Mouse (Mus musculus) megakaryocyte, adult 5-6 weeks (primary cell): ENCODE measurements around the gene Gm20458. TPM values are rescaled to one million over a fixed set of nuclear protein-coding genes. Genes with fewer than 3 reads are reported as not detected.

ENCODE experiments used
- ATAC-seq: 2 replicates; pipeline ENCODE4 v1.8.0; 2016; ENCODE audit warnings: mild to moderate bottlenecking, inconsistent platforms; ENCODE audit not compliant: poor library complexity, severe bottlenecking
- total RNA-seq, 2 experiments: library from RNA; stranded (forward) in 1 of 2; stranded (reverse) in 1 of 2; fragments of 153-499, 151-499 nt in 1 of 2; fragments of 221-1000, 200-1000 nt in 1 of 2; gene quantifications; 2 replicates each; pipeline versions ENCODE4 v1.2.3 to v1.2.4; 2015 to 2017

Gene Gm20458
- total RNA-seq, 2 experiments from 2014 or later, result not detected

DNA sequence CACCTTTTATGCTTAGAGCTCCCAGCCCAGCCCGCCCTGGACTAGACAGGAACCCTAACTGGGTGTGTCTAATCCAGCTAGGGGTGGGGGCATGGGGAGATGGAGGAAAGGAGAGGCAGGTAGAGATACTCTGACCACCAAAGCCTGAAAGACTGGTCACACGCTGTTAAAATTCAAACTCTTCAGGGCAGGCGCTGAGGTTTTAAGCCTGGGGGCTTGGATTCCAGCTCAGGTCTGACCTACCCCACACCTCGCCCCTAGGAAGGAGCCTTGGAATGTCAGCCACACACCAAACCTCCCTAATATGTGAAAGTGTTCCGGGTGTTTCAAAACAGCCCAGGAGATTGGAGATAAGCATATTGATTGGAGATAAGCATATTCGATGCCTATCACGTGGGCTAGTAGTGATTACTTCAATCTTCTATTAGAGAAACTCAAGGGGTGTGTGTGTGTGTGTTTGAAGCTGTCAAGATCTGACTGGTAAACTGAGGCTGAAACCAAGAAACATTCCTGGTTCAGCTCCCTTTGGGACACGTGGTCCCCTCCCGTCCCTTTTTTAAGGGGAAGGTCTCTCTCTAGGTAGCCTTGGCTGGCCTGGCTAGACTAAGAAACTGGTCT lies 27.4 kb upstream of the Gm20458 start:
- ATAC-seq, result no peak

DNA sequence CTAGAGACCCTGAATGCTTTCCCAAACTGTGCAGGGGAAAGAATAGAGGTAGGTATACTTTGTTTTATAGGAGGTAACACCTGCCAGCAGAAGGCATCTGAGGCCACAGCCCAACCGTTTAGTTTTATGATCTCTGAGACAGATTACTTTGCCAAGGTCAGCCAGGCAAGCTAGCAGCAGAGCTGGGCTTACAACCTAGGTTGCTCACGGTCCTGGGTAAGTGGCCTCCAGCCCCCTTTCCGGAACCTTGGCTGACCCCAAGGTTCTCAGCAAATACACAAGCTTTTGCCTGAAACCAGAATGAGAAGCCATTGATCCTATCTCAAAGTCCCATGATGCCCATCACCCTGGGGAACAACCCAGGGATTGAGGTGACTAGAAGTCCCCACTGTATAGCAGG lies 26.1 kb upstream of the Gm20458 start:
- no peak for ATAC-seq

DNA sequence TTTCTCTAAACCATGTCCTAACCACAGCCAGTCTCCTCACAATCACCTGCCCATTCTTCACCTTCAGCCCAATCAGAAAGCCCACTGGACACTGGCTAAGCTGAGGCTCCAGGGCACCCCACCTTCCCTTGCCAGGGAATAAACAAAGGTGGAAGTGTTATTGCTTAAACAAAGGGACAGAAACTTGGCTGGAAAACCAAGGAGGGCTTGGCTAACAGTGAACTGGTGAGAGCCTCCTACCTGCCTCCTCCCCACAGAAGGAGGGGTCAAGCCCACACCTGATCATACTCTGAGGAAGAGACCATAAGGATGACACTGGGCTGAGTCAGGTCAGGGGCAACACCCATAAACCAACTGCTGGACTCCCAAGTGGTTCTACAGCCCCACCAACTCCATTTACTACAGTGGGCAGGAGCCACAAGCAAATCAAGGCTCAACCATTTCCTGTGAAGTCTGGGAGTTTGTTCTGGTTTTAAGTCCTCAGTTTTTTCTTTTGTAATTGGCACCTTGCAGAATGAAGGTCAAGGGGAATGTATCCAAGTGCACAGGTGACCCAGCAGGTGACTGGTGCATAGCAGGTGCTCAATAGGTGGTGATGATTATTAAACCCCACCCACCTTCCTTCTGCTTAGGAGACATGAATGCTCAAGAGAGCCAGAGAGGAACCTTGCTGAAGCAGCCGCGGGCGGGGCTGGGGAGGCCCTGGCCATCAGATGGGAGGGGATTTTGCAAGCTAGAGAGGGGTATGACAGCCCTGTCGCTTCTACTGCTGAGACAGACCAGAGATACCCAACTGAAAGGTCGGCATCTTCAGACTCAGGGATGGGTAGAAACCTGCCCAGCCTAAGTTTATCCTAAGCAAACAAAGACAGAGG lies 25.3 kb upstream of the Gm20458 start:
- no peak for ATAC-seq

DNA sequence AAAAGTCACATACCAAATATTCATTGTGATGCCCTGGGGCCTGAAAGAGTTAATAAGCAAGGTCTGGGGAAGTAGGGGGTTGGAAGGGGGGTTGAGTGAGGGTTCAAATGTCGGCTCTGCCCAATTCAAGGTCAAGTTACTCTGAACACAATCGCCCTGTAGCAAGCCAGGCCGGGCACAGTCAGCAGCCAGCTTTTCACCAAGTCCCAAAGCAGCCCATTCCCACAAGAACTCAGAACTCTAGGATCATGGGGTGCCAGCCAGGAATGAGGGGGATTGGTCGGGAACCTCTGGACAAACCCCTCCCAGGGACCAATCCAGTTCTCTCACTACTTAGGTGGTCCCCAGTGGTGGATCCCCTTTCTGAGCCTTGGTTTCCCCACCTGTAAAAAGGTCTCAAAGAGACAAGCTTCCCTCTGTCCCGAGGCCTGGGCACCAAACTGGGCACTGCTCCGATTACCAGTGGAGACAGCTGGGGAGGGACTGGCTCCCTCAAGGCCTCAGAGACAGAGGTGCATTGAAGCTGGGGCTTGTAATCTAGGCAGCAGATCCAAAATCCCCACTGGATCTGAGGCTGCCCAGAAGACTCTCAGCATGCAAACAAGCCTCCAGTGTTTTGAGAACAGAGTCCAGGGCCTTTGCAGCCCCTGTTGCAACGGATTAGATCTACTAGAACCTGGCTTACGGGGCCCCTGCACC lies 24.4 kb upstream of the Gm20458 start:
- no peak for ATAC-seq

DNA sequence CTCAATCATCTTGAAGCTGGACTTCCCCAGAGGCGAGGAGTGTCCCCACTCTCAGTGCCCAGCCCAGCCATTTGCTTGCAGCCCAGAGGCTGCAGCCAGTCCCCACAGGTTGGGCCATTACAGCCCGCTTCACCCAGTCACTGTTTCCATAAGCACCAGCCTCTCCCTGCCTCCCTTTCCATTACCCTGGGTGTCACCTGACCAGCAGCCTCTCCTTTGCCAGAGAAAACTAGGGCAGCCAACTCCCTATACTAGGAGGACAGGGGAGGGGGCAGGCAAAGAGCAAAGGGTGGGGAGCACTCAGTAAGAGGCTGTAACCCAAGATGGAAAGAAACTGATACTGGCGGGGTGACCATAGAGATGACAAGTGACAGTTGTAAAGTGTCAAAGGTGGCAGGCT lies 23.8 kb upstream of the Gm20458 start:
- no peak for ATAC-seq

DNA sequence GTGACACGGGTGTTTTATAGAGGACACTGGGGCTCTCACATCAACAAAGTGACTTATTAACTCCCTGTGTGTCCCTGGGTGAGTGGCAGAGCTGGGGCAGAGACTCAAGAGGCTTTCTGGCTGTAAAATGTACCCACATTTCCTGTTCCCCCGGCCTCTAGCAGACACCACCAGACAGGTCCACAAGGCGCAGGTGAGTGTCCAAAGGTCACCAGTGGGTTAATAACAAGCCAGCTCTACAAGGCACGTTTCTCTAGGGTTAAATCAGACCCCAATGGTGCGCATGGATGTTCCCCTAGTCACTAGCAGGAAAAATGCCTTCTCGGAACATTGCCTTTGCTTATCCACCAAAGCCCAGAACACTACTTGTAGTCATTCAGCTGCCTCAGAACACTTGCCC lies 23.1 kb upstream of the Gm20458 start:
- ATAC-seq, result no peak

DNA sequence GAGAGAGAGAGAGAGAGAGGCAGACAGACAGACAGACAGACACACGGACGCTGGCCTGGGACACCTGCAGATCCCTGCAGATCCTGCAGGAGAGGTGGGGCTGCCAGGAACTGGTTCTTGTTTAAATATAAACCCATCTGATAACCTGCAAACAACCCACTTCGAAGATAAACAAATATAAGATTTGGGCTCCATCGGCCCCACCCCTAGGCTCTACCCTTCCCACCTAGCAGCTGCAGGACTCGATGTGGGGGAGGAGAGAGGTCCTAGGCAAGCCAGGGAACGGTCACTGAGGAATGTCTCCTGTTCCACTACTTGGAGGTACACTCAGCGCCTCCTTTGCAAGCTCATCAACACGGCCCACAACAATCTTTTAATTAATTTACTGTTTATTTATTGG lies 22.5 kb upstream of the Gm20458 start:
- no peak for ATAC-seq

DNA sequence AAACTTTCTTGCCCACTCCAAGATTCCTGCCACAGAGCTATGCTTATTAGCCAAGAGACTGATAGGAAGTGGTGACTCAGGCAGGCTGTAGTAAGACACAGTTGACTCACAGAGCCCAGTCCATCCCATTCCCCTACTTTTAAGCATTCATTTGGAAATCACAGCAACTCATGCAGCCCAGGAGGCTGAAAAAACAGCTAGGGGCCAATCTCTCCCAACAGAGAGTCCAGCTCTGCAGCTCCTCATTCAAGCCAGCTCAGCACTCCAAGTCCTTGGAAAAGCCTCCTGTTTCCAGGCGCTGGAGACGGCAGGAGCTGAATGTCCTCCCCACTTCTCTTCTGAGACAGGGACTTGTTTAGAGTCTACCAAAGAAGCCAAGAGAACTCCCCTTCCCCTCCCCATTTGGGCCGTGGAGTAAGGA lies 21.8 kb upstream of the Gm20458 start:
- ATAC-seq, result no peak

DNA sequence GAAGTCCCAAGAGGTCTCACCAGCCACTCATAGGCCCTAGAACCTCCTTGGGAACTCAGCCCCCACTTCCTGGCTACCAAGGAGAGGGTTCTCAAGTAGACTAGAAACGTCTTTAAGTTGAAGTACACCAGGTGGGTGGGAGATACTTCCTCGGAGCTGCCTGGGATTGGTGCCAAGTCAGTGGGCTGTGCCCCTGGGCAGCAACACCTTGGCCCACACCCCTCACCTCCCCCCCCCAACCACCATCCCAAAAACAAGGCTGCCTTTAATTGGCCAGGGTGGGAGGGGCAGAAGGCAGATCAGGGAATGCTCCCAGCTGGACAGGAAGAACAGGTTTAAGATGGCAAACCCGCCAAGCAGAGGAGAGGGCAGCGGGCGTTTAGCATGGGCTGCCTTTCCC lies 20.5 kb upstream of the Gm20458 start:
- ATAC-seq, result no peak

DNA sequence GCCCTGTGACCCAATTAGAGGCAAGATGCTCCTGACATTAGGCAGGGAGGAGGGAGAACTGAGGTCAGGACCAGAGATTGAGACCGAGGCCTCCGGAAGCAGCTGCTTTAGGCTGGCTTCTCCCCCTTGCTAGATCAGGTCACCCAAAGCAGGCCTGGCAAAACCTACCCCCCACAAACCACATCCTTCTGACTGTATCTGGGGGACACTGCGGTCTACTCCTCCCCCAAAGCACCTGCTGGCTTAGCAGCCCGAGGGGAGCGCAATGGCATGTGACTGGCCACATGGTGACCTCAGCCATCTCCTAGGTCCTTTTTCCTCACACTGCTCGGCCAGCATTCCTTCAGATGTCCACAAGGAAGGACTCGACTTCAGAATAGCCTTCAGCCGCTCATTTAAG lies 19.6 kb upstream of the Gm20458 start:
- peak; percentile 75 for ATAC-seq

DNA sequence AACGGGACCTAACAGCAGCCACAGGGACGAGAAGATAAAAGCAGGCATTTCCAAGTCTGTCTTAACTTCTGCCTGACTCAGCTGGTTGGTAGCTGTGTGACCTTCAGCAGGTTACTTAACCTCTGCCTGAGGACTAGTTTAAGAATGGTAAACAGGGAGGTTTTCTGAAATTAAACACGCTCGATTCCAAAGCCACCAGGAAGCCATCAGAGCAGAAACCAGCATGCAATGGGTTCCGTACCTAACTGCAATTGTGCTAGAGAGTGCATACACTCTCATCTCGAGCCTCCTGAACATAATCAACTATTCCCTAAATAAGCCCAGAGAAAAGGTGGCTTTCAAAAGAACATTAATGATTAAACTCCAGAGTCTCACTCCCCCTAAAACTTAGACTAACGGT lies 19.0 kb upstream of the Gm20458 start:
- ATAC-seq, result no peak

DNA sequence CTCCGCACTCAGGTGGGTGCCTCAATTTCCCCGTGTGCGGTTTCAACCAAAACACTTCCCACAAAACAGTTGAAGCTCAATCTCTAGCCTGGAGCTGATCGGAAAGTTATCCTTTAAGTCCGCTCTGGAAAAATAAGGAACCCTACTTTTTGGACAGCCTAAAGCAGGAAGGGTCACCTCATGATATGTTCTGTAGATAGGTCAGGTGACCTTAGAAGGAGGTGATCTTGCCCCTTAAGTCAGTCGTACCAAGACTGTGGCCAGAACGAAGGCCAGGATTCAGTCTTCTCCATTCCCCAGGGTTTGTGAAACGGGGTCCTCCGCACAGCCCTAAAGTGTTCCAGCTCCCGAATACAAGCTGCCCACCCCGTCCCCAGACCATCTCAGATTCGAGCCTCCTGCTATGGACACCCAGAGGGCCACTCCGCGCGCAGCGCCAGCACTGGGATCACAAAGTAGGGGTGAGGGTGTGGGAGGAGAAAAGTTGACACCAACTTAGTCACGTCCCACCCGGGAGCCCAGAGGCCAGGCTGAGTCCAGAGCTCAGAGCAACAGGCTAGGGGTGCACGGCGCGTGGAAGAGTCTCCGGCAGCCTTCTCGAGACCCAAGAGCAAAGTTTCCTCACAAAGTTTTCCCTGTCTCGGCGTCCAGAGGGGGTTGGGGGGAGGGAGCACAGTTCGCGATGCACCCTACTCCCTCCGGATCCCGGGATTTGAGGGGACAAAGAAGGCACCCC lies 18.3 kb upstream of the Gm20458 start:
- no peak for ATAC-seq

DNA sequence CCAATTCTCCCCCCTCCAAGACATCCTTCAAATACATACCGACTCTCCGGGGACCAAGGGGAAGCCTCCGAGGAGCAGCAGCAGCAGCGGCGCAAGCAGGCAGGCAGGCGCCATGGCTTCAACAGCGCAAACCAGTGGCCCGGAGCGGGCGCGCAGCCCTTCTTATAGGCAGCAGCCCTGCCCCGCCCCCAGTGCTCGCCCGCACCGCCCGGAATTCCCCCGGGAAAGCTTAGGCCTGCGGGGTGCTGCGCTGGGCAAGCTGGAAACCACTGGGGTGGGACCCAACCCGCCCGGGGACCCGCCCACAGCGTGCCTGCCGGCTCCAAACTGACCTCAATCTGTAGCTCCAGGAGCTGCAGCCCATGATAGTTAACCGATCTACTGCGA lies 17.7 kb upstream of the Gm20458 start:
- ATAC-seq, result 0 out of 2 replicates have a peak, but pooled peaks have one; percentile 17

DNA sequence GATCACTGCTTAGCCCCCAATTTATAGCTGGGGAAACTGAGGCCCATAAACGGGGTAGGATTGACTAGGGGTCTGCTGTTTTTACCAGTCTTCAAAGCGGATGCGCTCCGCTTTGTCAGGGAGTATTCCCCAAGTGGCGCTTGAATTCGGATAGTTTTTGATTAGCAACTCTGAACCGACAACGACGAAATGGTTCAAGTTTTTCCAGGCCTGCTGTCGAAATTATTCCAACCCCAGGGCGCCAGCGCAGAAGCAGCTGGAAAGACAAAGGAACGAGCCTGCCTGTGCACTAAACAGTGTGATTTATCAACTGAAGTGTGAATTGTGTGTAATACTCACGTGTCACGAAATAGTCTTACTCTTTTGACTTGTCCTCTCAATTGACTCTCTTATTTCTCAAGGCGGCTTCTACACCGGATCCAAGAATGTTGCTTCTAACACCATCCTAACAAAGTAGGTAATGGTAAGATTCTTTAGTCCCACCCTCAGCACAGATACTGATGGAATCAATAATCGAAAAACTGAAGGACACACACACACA lies 17.2 kb upstream of the Gm20458 start, which contains the start of gene Sdc4:
Gene Sdc4, minus strand, starts transcription at position 428 of the 541 bp plus-strand sequence.
- no peak for ATAC-seq

DNA sequence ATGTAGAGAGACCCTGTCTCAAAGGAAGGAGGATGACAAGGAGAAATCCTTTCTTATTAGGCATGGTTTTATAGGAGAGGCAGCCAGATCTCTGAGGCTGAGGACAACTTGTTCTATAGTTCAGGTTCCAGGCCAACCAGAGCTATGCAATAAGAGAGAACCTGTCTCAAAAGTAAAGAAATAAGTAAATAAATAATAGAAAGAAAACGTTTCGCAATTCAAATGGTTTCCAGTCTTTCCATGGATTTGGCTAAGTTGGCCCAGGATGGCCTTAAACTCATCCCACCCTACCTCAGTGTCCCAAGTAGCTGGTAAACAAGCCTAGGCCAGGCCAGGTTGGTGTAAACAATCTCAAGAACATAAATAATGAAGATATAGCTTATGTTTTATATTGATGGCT lies 16.1 kb upstream of the Gm20458 start:
- no peak for ATAC-seq

DNA sequence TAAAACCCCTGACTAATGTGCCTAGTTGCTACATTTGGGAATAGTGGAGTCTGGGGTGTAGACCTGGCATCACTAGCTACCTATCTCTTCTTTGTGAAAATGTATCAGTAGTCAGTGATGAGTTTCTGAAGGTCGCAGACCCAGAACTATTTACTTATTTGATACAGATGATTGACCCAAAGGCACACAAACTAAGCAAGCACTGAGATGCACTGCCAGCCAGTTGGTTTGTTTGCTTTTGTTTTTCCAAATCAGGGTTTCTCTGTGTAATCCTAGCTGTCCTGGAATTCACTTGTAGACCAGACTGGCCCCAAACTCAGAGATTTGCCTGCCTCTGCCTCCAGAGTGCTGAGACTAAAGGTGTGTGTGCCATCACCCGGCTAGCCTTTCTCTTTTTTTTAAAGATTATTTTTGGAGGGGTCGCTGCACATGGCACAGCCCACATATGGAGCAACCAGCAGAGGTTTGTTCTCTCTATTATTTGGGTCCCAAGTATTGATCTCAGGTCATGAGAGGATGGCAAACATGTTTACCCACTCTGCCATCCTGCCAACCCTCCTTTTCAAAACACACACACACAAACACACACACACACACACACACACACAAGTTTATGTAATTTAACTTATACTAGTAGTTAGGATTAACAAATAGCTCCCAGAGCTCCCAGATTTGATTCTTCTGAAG lies 15.2 kb upstream of the Gm20458 start:
- no peak for ATAC-seq

DNA sequence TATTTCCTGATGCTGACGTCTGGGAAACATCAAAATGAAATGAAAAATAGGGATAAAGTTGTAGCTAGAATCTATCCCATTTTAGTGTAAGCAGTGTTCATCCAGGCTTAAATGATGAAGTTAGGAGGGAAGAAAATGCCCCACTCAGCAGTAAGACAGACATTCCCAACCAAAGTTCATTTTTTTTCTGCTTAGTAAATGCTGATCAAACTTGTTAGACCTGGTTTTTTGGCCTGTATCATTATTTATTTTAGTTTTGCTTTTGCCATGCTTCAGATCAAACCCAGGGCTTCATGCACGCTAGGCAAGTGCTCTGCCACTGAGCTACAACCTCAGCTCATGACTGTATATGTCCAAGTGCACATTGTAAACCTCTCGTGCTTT lies 14.7 kb upstream of the Gm20458 start:
- no peak for ATAC-seq

DNA sequence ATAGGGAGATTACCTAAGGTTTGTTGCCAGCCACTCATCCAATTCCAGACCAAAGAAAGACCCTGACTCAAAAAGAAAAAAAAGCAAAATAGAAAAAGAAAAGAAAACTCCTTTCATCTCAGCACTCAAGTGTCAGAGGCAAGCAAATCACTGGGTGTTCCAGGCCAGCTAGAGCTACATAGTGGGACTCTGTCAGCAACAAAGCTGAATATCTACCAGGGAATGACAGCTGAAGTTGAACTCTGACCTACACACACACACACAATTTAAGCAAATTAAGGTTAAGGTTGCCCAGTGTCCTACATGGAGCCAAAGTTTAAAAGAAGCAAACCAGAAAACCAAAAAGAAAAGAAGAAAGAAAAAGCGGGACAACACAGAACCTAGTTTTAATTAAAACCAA lies 12.6 kb upstream of the Gm20458 start:
- ATAC-seq, result no peak

DNA sequence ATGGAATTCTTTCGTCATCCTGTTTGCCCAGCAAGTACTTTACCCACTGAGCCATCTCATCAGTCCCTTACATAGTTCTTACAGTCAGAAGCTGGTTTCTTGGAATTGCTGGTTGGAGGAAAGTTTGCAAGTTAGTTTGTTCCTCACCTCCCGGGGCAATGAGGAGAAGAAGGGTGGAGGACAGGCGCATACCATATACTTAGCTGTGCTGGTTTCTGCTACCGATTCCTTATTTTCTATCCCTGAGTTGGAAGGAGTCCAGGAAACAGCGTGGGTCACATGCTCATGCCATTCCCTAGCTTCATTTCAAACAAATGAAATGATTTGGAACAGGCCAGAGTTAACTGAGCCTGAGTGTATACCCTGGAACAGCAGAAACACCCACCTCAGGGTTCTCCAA lies 11.8 kb upstream of the Gm20458 start:
- ATAC-seq, result no peak

DNA sequence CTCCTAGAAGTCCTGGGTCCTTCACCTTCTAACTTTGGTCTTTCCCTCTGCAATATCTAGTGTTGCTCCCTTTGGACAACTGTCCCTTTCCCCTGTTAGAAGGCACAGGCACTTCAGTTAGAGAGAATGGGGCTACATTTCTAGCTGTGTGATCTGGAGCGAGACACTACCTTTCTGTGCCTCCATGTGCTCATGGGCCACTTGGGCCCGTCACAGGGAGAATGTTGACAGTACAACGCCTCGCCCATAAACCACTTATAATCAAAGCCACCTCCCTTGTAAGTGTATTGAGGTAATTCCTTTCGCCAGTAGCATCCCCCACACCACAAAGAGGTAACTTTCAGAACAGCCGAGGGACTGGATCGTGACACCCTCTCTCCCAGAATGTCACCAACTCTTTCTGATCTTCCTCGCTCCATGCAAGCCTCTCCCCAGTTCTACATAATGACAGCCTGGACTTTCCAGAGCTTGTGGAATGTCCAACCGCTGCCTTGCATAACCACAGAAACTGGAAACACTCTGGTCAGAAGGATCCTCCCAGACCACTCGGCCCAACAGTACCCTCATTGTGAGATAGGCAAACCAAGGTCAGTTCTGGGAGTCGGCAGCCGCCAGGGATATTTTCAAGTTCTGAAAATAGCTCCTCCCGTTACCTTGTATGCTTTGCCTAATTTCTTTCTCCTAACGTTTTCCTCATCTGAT lies 11.3 kb upstream of the Gm20458 start:
- ATAC-seq, result no peak
